In the genomic region with DNA sequence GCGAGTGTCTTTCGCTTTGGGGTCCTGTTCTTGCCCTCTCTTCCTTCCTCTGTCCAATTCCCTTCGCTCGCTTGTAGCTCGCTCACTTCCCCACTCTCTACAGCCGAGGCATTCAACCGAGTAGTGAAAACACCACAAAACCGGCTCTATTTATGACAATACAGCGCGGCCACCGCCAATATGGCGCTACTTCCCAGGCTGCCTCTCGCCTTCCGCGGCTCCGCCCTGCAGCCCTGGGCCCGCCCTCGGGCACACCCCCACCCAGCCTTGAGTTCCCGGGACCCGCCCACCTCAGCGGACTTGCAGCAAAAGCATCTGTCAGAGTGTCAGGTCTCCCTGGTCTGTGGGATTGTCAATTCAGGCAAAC, we compare ENCODE assay signal across 8 mouse cellular contexts. TPM values are rescaled to one million over a fixed set of nuclear protein-coding genes. Genes with fewer than 3 reads are reported as not detected.
DNase-seq lines count a peak whose midpoint lies in the region; ATAC-seq lines count a peak whose summit lies in the region.

A gene (minus strand): TSS at position 194 of the 367 bp plus-strand sequence.

- under 1% methylated on average over 21 of the region's 21 CpGs for WGBS in heart, embryonic 10.5 days
- under 1% methylated on average over 21 of the region's 21 CpGs for WGBS in kidney, embryonic 15.5 days

- no peaks in the 10 kb centered on the region for H3K4me1 ChIP-seq in heart, embryonic 10.5 days
- H3K4me1 ChIP-seq in kidney, embryonic 15.5 days = 0 out of 2 replicates have a peak, but pooled peaks cover 3% of the 10 kb centered on the region

- peak; percentile 100 for ATAC-seq in erythroblast, adult 5-6 weeks (replicated peaks; ENCODE audit: low FRiP score, poor library complexity, severe bottlenecking)
- ATAC-seq in kidney, embryonic 15.5 days (replicated peaks; ENCODE audit: low FRiP score) = peak; percentile 100
- ATAC-seq in monocyte, adult 5-6 weeks (replicated peaks; ENCODE audit: insufficient number of reproducible peaks, low FRiP score, low TSS enrichment, poor library complexity, severe bottlenecking) = peak; percentile 92

- H3K36me3 ChIP-seq in heart, embryonic 10.5 days = peaks cover 11% of the 10 kb centered on the region
- peaks cover 6% of the 10 kb centered on the region for H3K36me3 ChIP-seq in kidney, embryonic 15.5 days

- H3K9me3 ChIP-seq in heart, embryonic 10.5 days = no peaks in the 10 kb centered on the region
- no peaks in the 10 kb centered on the region for H3K9me3 ChIP-seq in kidney, embryonic 15.5 days (replicated peaks)

- peak within 1 kb of the TSS; percentile 72 for H3K4me2 ChIP-seq in kidney, embryonic 15.5 days

- peak; percentile 98 for DNase-seq in B cell, adult 2 months
- peak; percentile 96 for DNase-seq in brain, adult 2 months (ENCODE audit: low read depth, low spot score)
- peak; percentile 96 for DNase-seq in heart, embryonic 10.5 days (ENCODE audit: low spot score)
- peak; percentile 93 for DNase-seq in liver
- DNase-seq in spleen, postnatal 4 days (ENCODE audit: low spot score in 2 of 2) = peak; percentile 91 to 96

- H3K9ac ChIP-seq in kidney, embryonic 15.5 days = peak within 1 kb of the TSS; percentile 65

- peak within 1 kb of the TSS; percentile 84 for H3K4me3 ChIP-seq in heart, embryonic 10.5 days
- peak within 1 kb of the TSS; percentile 74 for H3K4me3 ChIP-seq in kidney, embryonic 15.5 days (replicated peaks)

- peak within 1 kb of the TSS; percentile 91 for H3K27ac ChIP-seq in heart, embryonic 10.5 days
- peak within 1 kb of the TSS; percentile 94 for H3K27ac ChIP-seq in kidney, embryonic 15.5 days

- H3K27me3 ChIP-seq in heart, embryonic 10.5 days (ENCODE audit: insufficient read depth, poor library complexity, severe bottlenecking) = 0 out of 2 replicates have a peak, but pooled peaks cover 6% of the 10 kb centered on the region
- H3K27me3 ChIP-seq in kidney, embryonic 15.5 days = peaks cover 14% of the 10 kb centered on the region

RNA-seq across cellular contexts. Expression of the gene that starts here (rescaled TPM):
- 11.7 and 21.1 TPM in 2 replicates for total RNA-seq in erythroblast, adult 5-6 weeks (2015; ENCODE audit: low replicate concordance)
- 12.4 and 12.5 TPM in 2 replicates for total RNA-seq in erythroblast, adult 5-6 weeks (2017; ENCODE audit: low replicate concordance)
- 11.9 and 13.6 TPM in 2 replicates for polyA plus RNA-seq in heart, embryonic 10.5 days (2016; fragmentation: Nextera tagmentation; extraction: Ambion mirVana)
- polyA plus RNA-seq in kidney, embryonic 15.5 days (2015; fragmentation: Nextera tagmentation; extraction: Ambion mirVana) = 14.3 and 14.4 TPM in 2 replicates
- 37.7 to 56.4 TPM (median 38.9 TPM) in 3 replicates for total RNA-seq in monocyte, adult 5-6 weeks (2017)

Comparison
In these comparisons a context has a peak if more than half of its experiments do, and no peak if none do; other contexts are left out.
1. Peak in every context shown above with its lines: DNase-seq, ATAC-seq, H3K4me3 ChIP-seq and H3K27ac ChIP-seq.